Mouse (Mus musculus): ENCODE results near the gene Adk. TPM values are rescaled to one million over a fixed set of nuclear protein-coding genes. Genes with fewer than 3 reads are reported as not detected.

Adk gene
- polyA plus RNA-seq, 1 experiment from 2014 or later: 230 TPM

DNA sequence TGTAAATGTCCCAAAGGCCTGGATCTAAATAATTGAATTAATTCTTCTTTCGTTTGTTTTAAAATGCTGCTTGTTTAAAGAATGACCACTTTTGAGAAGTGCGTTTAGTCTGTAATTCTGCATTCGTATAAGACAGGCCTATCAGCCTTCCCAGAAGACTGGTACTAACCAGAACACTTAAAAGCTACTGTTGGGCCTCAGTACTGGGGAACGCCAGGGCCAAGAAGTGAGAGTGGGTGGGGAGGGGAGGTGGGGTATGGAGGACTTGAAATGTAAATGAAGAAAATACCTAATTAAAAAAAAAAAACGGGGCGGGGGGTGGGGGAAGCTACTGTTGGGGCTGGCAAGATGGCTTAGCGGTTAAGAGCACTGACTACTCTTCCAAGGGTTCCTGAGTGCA lies 347.1 kb downstream of the Adk start:
- Histone ChIP-seq H3K36me3 (no peaks in the 10 kb centered on the region), H3K9ac (no peak overlapping the region), H3K27me3 (replicated peaks) (no peaks in the 10 kb centered on the region), H3K9me3 (no peaks in the 10 kb centered on the region), H3K4me2 (replicated peaks) (no peak overlapping the region), H3K4me3 (replicated peaks) (no peak overlapping the region), H3K27ac (no peak overlapping the region), H3K4me1 (replicated peaks) (no peaks in the 10 kb centered on the region; the same call in 1 of the 2 replicates)
- WGBS: 87% methylated on average over 7 of the region's 7 CpGs
- no peak for ATAC-seq

DNA sequence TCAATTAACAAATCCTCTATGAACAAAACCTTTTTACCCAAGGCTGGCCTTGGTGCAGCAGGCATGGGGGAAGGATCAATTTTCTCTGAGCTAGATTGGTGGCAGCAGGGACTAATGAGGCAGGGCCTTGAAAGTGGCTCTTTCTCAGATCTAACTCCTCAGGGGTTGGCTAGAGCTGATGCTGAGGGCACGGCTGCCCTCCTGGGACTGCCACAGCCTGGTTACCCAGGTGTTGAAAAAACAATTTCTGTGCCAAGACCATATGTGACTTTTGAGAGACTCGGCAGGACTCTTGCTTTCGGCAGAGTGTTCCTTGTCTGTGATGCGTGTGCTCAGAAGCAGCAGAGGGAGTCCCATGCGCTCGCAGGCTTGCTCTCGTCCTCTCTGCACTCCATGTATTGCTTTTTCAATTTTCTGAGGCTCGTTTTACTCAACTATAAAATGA lies 349.8 kb downstream of the Adk start:
- H3K27me3 ChIP-seq (replicated peaks): no peaks in the 10 kb centered on the region
- no peak overlapping the region for H3K9ac ChIP-seq
- no peaks in the 10 kb centered on the region; the same call in 1 of the 2 replicates for H3K4me1 ChIP-seq (replicated peaks)
- no peak overlapping the region for H3K4me2 ChIP-seq (replicated peaks)
- no peak for ATAC-seq
- no peaks in the 10 kb centered on the region for H3K36me3 ChIP-seq
- no peaks in the 10 kb centered on the region for H3K9me3 ChIP-seq
- H3K27ac ChIP-seq: no peak overlapping the region
- no peak overlapping the region for H3K4me3 ChIP-seq (replicated peaks)
- WGBS: 57% methylated on average over 8 of the region's 8 CpGs

DNA sequence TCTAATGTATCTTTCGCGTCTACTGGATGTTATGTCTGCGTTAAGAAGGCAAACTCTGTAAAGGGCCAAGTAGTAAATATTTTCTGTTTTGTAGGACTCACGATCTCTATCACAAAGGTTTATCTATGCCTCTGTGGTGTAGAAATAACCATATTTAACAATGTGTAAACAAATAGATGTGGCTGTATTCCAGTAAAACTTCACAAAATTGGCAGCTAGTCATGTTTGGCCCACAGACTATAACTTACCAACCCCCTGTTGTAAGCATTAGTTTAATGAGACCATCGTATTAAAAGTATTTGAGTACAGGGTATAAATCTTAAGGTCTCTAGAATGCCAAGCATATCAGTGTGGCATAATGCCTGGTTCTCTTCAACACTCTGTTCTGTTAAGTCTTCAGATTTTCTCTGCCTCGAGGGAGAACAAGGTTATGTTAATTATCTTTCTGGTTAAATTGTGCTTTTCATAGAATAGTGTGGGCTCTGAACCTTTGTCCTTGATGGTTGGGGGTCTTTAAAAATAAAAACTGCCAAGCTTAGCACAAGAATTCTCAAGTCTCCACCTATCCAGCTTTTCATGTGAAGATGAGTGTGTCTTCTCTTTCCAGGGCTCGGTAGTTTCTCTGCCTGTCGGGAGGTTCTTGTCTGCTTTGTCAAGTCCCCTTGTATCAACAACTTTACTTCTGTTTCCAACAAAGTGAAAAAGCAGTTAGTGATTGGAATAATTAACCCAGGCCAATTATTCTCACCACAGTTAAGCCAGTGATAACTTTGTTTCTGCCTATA lies 350.4 kb downstream of the Adk start:
- 54% methylated on average over 8 of the region's 8 CpGs for whole genome bisulfite sequencing
- Histone ChIP-seq H3K9ac (no peak overlapping the region), H3K36me3 (no peaks in the 10 kb centered on the region), H3K27me3 (replicated peaks) (no peaks in the 10 kb centered on the region), H3K9me3 (no peaks in the 10 kb centered on the region), H3K4me2 (replicated peaks) (no peak overlapping the region), H3K27ac (no peak overlapping the region), H3K4me3 (replicated peaks) (no peak overlapping the region), H3K4me1 (replicated peaks) (no peaks in the 10 kb centered on the region; the same call in 1 of the 2 replicates)
- no peak for ATAC-seq

DNA sequence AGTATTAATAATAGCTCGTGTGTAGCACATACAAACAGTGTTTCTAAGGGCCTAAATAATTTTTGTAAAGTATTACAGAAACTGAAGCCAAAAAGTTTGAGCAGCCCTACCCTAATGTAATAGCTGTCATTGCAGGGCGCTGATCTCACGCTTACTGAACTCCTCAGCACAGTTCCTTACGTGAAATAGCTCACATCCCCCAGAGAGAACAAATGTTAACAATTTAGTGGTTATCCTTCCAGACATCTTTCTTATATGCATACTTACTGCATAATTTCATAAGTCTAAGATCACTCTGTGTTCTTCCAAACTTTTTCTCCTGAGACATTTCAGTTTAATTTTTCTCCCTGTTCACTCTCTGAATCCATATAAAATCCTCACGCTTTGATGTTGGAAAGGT lies 354.6 kb downstream of the Adk start:
- no peaks in the 10 kb centered on the region for H3K9me3 ChIP-seq
- H3K4me1 ChIP-seq (replicated peaks): no peaks in the 10 kb centered on the region; the same call in 1 of the 2 replicates
- ATAC-seq: no peak
- 77% methylated on average over 5 of the region's 5 CpGs for WGBS
- H3K27ac ChIP-seq: no peak overlapping the region
- no peak overlapping the region for H3K4me3 ChIP-seq (replicated peaks)
- no peaks in the 10 kb centered on the region for H3K36me3 ChIP-seq
- H3K4me2 ChIP-seq (replicated peaks): no peak overlapping the region
- H3K9ac ChIP-seq: no peak overlapping the region
- H3K27me3 ChIP-seq (replicated peaks): no peaks in the 10 kb centered on the region

DNA sequence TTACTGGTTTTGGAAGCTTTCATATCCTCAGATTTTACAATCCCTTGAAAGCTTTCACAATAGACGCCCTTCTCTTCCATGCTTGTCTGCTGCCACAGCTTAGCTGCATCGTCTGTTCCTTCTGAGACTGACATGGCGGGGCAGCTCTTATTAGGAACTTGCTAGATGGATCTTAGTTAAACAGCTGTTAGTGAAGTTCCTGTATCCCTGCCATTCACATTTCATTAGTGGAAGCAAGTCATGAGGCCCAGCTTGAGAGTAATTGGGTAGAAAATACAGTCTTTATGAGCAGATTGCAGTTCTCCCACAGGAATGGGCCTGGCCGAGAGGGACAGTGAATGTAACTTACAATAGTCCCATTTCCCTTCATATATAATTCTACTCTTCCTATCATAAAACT lies 356.5 kb downstream of the Adk start:
- Histone ChIP-seq H3K4me3 (replicated peaks) (no peak overlapping the region), H3K27me3 (replicated peaks) (no peaks in the 10 kb centered on the region), H3K4me2 (replicated peaks) (no peak overlapping the region), H3K27ac (no peak overlapping the region), H3K36me3 (no peaks in the 10 kb centered on the region), H3K9me3 (no peaks in the 10 kb centered on the region), H3K9ac (no peak overlapping the region), H3K4me1 (replicated peaks) (no peaks in the 10 kb centered on the region)
- ATAC-seq: no peak
- WGBS: 85% methylated on average over 4 of the region's 4 CpGs

DNA sequence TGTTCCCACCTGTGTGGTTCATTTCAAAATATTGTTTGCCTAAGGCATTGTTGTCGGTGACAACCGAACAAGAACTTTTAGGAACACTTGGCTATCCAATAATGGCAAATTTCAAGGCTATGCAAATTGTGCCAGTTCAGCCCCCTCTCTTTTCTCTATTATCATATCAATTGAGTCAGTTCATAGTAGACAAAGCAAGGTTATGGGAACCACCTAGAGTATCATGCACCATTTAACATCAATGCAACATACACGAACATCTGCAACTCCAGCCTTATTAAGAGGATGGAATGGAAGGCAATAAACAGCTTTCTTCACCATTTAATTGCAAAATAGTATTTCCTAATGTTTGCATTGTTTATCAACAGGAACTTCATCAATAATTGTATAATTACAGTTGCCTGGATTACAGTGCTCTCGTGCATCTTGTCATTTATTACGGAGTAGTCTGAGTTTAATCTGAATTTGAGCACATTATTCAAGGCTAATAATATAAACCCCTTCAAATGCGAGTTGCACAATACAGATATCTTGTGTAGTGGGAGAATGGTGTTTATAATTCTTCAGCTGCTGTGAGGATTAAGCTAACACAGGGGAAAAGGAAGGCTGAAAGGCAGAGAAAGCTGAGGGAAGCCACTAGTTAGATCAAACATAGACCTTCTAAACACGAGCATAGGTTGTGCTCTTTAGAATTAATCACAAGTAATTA lies 358.5 kb downstream of the Adk start:
- no peak for ATAC-seq
- H3K4me1 ChIP-seq (replicated peaks): no peaks in the 10 kb centered on the region
- H3K9me3 ChIP-seq: no peaks in the 10 kb centered on the region
- 69% methylated on average over 7 of the region's 7 CpGs for WGBS
- no peaks in the 10 kb centered on the region for H3K27me3 ChIP-seq (replicated peaks)
- no peak overlapping the region for H3K27ac ChIP-seq
- no peaks in the 10 kb centered on the region for H3K36me3 ChIP-seq
- no peak overlapping the region for H3K9ac ChIP-seq
- H3K4me3 ChIP-seq (replicated peaks): no peak overlapping the region
- H3K4me2 ChIP-seq (replicated peaks): no peak overlapping the region

DNA sequence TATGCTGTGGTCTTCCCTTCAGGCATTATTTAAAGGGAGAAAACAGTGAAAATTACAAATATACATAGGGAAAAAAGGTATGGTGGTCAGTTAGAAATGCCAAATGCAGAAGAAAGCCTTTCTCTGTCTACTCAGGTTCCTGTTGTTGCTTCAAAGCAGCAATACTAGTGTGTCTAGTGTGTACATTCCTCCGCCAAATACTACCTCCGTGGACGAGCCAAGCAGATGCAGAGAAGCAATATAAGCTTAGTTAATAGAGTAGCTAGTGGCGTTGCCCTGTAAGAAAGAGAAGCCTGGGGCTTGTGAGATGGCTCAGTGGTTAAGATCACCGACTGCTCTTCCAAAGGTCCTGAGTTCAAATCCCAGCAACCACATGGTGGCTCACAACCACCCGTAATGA lies 359.1 kb downstream of the Adk start:
- H3K36me3 ChIP-seq: no peaks in the 10 kb centered on the region
- no peak for ATAC-seq
- H3K4me1 ChIP-seq (replicated peaks): no peaks in the 10 kb centered on the region
- H3K27ac ChIP-seq: no peak overlapping the region
- 88% methylated on average over 6 of the region's 6 CpGs for WGBS
- H3K4me2 ChIP-seq (replicated peaks): no peak overlapping the region
- no peak overlapping the region for H3K4me3 ChIP-seq (replicated peaks)
- H3K27me3 ChIP-seq (replicated peaks): no peaks in the 10 kb centered on the region
- no peaks in the 10 kb centered on the region for H3K9me3 ChIP-seq
- no peak overlapping the region for H3K9ac ChIP-seq

DNA sequence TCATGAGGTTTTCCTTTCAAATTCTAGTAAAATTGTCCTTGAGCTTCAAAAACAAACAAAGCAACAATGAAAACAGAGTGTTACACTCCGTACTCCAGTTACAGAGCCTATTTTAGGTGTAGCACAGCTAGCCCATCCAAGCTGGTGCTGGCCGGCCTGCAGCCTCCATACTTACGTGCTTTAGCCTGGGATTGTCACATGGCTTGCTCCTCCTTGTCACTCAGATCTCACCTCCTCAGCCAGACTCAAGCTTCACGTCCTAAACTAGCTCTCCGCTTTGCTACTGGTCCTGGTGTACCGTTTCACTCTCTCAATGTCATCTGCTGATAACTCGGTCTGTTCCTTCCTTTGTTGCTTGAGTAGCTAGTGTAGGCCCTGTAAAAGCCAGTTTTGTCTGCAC lies 366.0 kb downstream of the Adk start:
- Histone ChIP-seq H3K27ac (no peak overlapping the region), H3K9ac (no peak overlapping the region), H3K4me3 (replicated peaks) (no peak overlapping the region), H3K4me1 (replicated peaks) (no peaks in the 10 kb centered on the region), H3K27me3 (replicated peaks) (no peaks in the 10 kb centered on the region), H3K36me3 (no peaks in the 10 kb centered on the region), H3K4me2 (replicated peaks) (no peak overlapping the region), H3K9me3 (no peaks in the 10 kb centered on the region)
- WGBS: 79% methylated on average over 7 of the region's 7 CpGs
- ATAC-seq: no peak

DNA sequence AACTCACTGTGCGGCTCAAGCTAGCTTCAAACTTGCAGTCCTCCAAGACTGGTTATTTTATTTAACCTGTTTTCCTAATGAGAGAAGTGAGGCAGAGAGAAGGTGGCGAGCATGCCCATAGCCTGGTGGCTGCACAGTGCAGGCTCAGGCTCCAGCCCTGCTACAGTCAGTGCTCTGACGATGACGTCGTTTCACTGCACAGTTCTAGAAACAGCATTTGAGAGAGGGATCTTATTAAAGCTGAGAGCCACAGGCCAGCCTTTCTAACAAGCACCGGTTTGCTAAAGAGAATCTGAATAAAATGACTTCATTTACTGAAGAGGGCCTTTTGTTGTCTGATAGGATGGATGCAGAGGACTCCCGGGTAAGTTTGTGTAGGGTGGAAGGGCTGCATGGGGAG lies 375.0 kb downstream of the Adk start:
- Histone ChIP-seq H3K4me1 (replicated peaks) (0 out of 2 replicates have a peak, but pooled peaks cover 2% of the 10 kb centered on the region), H3K4me3 (replicated peaks) (no peak overlapping the region), H3K9ac (no peak overlapping the region), H3K27me3 (replicated peaks) (no peaks in the 10 kb centered on the region), H3K27ac (no peak overlapping the region), H3K9me3 (no peaks in the 10 kb centered on the region), H3K4me2 (replicated peaks) (no peak overlapping the region), H3K36me3 (no peaks in the 10 kb centered on the region)
- WGBS: 78% methylated on average over 7 of the region's 7 CpGs
- ATAC-seq: no peak

DNA sequence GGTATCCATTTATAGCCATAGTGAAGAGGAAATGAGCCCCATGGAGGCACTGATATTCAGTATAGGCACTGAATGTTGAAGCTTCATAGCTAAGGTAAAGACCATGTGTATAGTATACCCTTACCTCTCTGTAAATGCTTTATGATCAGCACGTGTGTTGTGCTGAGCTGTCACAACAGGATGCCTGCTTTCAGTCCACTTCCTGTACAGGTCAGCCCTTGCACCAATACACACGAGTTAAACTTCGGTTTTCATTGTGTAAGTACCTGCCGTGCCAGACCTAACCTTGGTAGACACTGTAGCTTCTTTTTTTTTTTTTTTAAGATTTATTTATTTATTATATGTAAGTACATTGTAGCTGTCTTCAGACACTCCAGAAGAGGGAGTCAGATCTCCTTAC lies 381.0 kb downstream of the Adk start:
- 71% methylated on average over 4 of the region's 4 CpGs for WGBS
- Histone ChIP-seq H3K27me3 (replicated peaks) (no peaks in the 10 kb centered on the region), H3K36me3 (no peaks in the 10 kb centered on the region), H3K27ac (no peak overlapping the region), H3K4me3 (replicated peaks) (no peak overlapping the region), H3K4me1 (replicated peaks) (0 out of 2 replicates have a peak, but pooled peaks cover 4% of the 10 kb centered on the region), H3K4me2 (replicated peaks) (no peak overlapping the region), H3K9me3 (no peaks in the 10 kb centered on the region), H3K9ac (no peak overlapping the region)
- no peak for ATAC-seq

DNA sequence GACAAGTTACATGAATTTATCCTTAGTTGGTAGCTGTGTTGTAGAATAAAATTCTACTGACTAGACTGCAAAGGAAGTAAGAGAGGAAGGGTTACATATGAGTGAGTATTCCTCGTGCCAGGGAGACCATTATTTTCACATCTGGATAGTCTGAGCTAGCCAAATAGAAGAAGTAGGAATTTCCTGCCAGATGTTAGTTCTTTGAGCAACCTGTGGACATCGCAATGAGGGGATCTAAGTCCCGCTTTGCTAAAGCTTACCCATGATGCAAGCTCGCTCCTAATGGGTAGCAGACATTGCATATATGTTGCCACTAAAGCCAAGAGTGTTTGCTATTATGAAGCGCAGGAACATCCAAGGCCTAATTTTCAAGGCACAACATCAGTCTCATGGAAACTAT lies 381.6 kb downstream of the Adk start:
- Histone ChIP-seq H3K4me1 (replicated peaks) (0 out of 2 replicates have a peak, but pooled peaks cover 4% of the 10 kb centered on the region), H3K27ac (no peak overlapping the region), H3K4me2 (replicated peaks) (no peak overlapping the region), H3K4me3 (replicated peaks) (no peak overlapping the region), H3K9me3 (no peaks in the 10 kb centered on the region), H3K36me3 (no peaks in the 10 kb centered on the region), H3K9ac (no peak overlapping the region), H3K27me3 (replicated peaks) (no peaks in the 10 kb centered on the region)
- 62% methylated on average over 5 of the region's 5 CpGs for WGBS
- ATAC-seq: no peak

DNA sequence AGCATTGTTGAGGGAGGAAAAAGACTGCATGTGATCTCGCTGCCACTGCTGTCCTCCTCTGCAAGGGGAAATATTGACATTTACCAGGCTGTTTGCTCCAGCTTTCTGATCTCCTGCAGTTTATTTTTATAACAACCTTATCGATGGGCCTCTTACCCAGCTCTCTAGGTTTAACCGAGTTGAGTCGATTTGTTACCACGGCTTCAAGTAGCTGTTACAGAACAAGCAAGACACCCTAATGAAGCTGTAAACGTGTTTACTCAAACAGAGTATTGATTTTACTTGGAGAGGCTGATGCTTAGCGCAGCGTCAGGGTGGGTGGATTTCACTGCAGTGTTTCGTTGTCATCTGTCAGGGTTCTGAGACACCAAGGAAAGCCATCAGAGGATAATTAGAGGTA lies 382.3 kb downstream of the Adk start:
- Histone ChIP-seq H3K27me3 (replicated peaks) (no peaks in the 10 kb centered on the region), H3K36me3 (no peaks in the 10 kb centered on the region), H3K27ac (no peak overlapping the region), H3K9ac (no peak overlapping the region), H3K4me3 (replicated peaks) (no peak overlapping the region), H3K9me3 (no peaks in the 10 kb centered on the region), H3K4me1 (replicated peaks) (0 out of 2 replicates have a peak, but pooled peaks cover 4% of the 10 kb centered on the region), H3K4me2 (replicated peaks) (no peak overlapping the region)
- no peak for ATAC-seq
- 33% methylated on average over 9 of the region's 9 CpGs for WGBS
